Mouse (Mus musculus) hindbrain, embryonic 14.5 days (tissue): ENCODE measurements around the gene Slc25a14. TPM values are rescaled to one million over a fixed set of nuclear protein-coding genes. Genes with fewer than 3 reads are reported as not detected.

Source experiments
- ATAC-seq: fragments of 200-750 bp; cut with Nextera tagmentation; 2 replicates; pipeline ENCODE4 v1.8.0; 2017; ENCODE audit warnings: moderate number of reproducible peaks, mild to moderate bottlenecking, moderate TSS enrichment, moderate library complexity; ENCODE audit not compliant: low FRiP score
- DNase-seq: peaks from one replicate; pipeline ENCODE4 v3.0.0-alpha.2; 2015; ENCODE audit warnings: low spot score
- H3K27ac ChIP-seq: fragments of 300-500 bp; sonication (generic); 2 replicates; pipeline ENCODE4 v1.5.1; 2014; ENCODE audit warnings: mild to moderate bottlenecking, moderate library complexity
- H3K27me3 ChIP-seq: fragments of 300-500 bp; sonication (generic); 2 replicates; pipeline ENCODE4 v1.6.1; 2014; ENCODE audit warnings: mild to moderate bottlenecking, low read length, mixed read lengths; ENCODE audit not compliant: control insufficient read depth, insufficient read depth
- H3K36me3 ChIP-seq: fragments of 300-500 bp; sonication (generic); replicated peaks from 2 replicates; pipeline ENCODE4 v1.6.1; 2014; ENCODE audit not compliant: control insufficient read depth, insufficient read depth
- H3K4me1 ChIP-seq: fragments of 300-500 bp; sonication (generic); replicated peaks from 2 replicates; pipeline ENCODE4 v1.6.1; 2014; ENCODE audit warnings: antibody characterized with exemption, low read length, mixed read lengths; ENCODE audit not compliant: control insufficient read depth, insufficient read depth
- H3K4me2 ChIP-seq: fragments of 300-500 bp; sonication (generic); replicated peaks from 2 replicates; pipeline ENCODE4 v1.6.1; 2014; ENCODE audit warnings: mild to moderate bottlenecking, moderate library complexity
- H3K4me3 ChIP-seq: fragments of 300-500 bp; sonication (generic); replicated peaks from 2 replicates; pipeline ENCODE4 v1.5.1; 2014; ENCODE audit warnings: mild to moderate bottlenecking, low read length
- H3K9ac ChIP-seq: fragments of 300-500 bp; sonication (generic); 2 replicates; pipeline ENCODE4 v1.6.1; 2014
- H3K9me3 ChIP-seq: fragments of 300-500 bp; sonication (generic); 2 replicates; pipeline ENCODE4 v1.6.1; 2016; ENCODE audit warnings: low read length; ENCODE audit not compliant: control insufficient read depth
- WGBS: fragments of 180-500 bp; shearing (Covaris S2); extraction: QIAGEN DNeasy Blood & Tissue Kit; methylation state at CpG from one replicate; pipeline ENCODE4 v1.1.7; 2014; 5-methylcytosine and 5-hydroxymethylcytosine counted together
- polyA plus RNA-seq: library from polyadenylated mRNA; unstranded; fragments of >200 nt; fragmentation: Nextera tagmentation; extraction: Ambion mirVana; gene quantifications from 2 replicates; pipeline ENCODE4 v1.2.1, GENCODE M21; 2014

The Slc25a14 gene
- polyA plus RNA-seq = 40.8 and 44.8 TPM in 2 replicates

DNA sequence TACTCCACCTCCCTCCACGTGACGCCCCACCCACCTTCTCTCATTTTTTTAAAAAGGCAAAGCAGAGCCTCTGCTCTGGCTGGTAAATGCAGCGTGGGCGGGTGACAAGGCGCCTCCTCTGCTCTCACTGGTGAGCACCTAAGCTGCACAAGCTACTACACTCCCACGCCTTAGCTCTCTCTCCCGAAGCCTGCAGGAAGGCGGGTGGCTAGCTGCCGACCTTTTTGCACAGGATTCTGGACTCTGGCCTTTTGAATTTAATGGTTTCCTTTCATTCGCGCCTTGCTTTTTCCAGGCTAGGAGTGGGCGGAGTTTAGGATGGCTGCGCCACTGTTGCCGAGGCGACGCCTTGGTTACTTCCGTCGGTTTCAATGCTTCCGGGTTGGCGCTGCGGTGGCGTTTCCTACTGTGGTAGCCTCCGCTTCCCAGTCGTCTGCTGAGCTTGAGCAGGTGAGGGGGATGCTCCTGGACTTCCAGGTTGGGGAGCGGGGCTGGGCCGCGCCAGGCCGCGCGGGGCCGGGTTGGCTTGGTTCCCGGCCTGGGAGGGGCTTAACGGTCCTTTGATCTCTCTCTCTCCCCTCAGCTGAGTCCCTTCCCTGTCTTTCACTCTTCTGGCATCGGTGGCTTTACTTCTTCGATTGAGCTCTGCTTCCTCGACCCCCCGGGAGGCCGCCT, at the start of gene Slc25a14:
Slc25a14 (plus strand) TSS at position 35 of the 675 bp plus-strand sequence.
- peak within 1 kb of the TSS; percentile 51 for H3K9ac ChIP-seq
- DNase-seq (peak; percentile 87), ATAC-seq (peak; percentile 97)
- H3K27me3 ChIP-seq = no peaks in the 10 kb centered on the region
- H3K36me3 ChIP-seq = no peaks in the 10 kb centered on the region
- peak within 1 kb of the TSS; percentile 83 for H3K27ac ChIP-seq
- peak within 1 kb of the TSS; percentile 46 for H3K4me3 ChIP-seq
- whole genome bisulfite sequencing = 19% methylated on average over 35 of the region's 38 CpGs
- H3K4me2 ChIP-seq = peak within 1 kb of the TSS; percentile 53
- H3K4me1 ChIP-seq = 0 out of 2 replicates have a peak, but pooled peaks cover 4% of the 10 kb centered on the region
- H3K9me3 ChIP-seq = no peaks in the 10 kb centered on the region

GRCm38 (mm10) chrX:48583332-48583731, 39.9 kb upstream of the Slc25a14 start:
- Histone ChIP-seq H3K27me3 (no peaks in the 10 kb centered on the region), H3K4me2 (no peak overlapping the region), H3K4me1 (no peaks in the 10 kb centered on the region), H3K9me3 (no peaks in the 10 kb centered on the region), H3K36me3 (peaks cover 22% of the 10 kb centered on the region), H3K9ac (no peak overlapping the region), H3K4me3 (no peak overlapping the region), H3K27ac (no peak overlapping the region)
- DNase-seq (no peak), ATAC-seq (no peak)

DNA sequence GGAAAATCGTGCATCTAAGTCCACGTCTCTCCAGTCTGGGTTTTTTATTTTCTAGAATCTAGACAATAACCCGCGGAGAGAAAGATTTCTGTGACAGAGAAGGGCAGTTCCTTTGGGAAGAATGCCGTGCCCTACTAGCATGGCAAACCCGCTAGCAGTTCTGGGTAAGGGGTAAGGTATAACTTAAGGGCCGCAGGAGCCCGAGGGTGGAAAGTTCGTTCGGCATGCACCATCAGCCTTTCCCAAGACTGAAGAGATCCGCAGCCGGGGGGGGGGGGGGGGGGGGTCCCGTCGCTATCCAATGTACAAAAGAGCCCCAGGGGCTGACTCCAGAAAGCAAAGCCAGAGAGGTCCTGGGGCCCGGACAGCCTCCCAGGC, 29.5 kb upstream of the Slc25a14 start:
- peak overlapping the region; percentile 55 for H3K4me2 ChIP-seq
- no peaks in the 10 kb centered on the region for H3K9me3 ChIP-seq
- peak overlapping the region; percentile 85 for H3K27ac ChIP-seq
- DNase-seq (no peak), ATAC-seq (peak; percentile 58)
- H3K4me3 ChIP-seq = peak overlapping the region; percentile 64
- 26% methylated on average over 12 of the region's 15 CpGs for WGBS
- H3K27me3 ChIP-seq = no peaks in the 10 kb centered on the region
- H3K9ac ChIP-seq = peak overlapping the region; percentile 79
- peaks cover 24% of the 10 kb centered on the region for H3K36me3 ChIP-seq
- peaks cover 6% of the 10 kb centered on the region; the same call in 1 of the 2 replicates for H3K4me1 ChIP-seq

DNA sequence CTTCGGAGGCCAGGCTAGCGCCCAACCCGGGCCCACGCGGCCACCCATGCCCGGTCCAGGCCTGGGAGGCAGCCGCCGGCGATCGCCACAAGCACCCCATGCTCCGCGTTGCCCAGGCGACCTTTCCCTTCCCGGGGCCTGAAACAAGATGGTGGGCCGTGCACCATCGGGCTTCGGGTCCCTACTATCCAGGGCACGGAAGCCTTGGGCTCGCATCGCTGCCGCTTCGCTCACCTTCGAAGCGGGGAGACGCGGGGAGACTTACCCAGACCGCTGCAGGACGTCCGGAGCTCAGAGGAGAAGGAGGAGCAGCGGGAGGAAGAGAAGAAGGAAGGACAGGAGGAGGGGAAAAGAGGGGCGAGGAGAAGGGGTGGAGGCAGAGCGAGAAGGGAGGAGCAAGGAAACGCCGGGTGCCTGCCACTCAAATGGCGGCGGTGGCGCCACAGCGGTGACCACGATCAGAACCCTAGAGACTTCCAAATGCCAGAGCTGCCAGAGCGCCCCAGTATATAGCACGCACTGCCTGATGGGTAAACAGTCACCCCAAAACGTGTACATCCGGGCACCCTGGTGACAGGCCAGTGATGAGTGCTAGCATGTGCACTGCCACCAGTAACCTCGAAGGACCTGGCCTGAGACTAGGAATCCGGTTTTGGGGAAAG, 29.0 kb upstream of the Slc25a14 start, which contains the start of gene Zfp280c:
Zfp280c (minus strand) TSS at position 406 of the 662 bp plus-strand sequence.
- peak within 1 kb of the TSS; percentile 55 for H3K4me2 ChIP-seq
- H3K27me3 ChIP-seq = no peaks in the 10 kb centered on the region
- H3K4me3 ChIP-seq = peak within 1 kb of the TSS; percentile 64
- peak within 1 kb of the TSS; percentile 79 for H3K9ac ChIP-seq
- H3K9me3 ChIP-seq = no peaks in the 10 kb centered on the region
- ATAC-seq = peak; percentile 90
- H3K36me3 ChIP-seq = peaks cover 19% of the 10 kb centered on the region
- peaks cover 6% of the 10 kb centered on the region; the same call in 1 of the 2 replicates for H3K4me1 ChIP-seq
- peak; percentile 66 for DNase-seq
- 19% methylated on average over 45 of the region's 45 CpGs for WGBS
- peak within 1 kb of the TSS; percentile 85 for H3K27ac ChIP-seq

DNA sequence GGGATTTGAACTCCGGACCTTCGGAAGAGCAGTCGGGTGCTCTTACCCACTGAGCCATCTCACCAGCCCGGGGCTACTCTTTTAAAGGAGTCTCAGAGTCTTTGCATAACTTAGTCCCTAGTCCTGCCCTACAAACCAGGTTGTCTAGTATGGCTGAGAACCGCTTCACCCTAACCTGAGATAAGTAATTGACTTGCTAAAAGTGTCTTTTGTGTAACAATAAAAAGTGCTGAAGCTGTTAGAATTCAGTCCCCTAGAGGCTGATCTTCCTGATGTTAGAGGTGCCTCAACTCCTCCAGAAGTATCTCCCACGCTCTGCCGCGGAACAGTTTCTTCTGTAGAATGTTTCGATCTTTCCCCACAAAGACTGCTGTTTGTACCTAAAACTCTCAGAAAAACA, 27.2 kb upstream of the Slc25a14 start:
- DNase-seq (no peak), ATAC-seq (no peak)
- Histone ChIP-seq H3K36me3 (peaks cover 1% of the 10 kb centered on the region), H3K27me3 (no peaks in the 10 kb centered on the region), H3K4me2 (no peak overlapping the region), H3K9ac (no peak overlapping the region), H3K4me3 (no peak overlapping the region), H3K9me3 (no peaks in the 10 kb centered on the region), H3K4me1 (peaks cover 6% of the 10 kb centered on the region; the same call in 1 of the 2 replicates), H3K27ac (no peak overlapping the region)
- WGBS = 84% methylated on average over 9 of the region's 9 CpGs

GRCm38 (mm10) chrX:48596906-48597305, 26.3 kb upstream of the Slc25a14 start:
- Histone ChIP-seq H3K36me3 (no peaks in the 10 kb centered on the region), H3K27me3 (no peaks in the 10 kb centered on the region), H3K4me2 (no peak overlapping the region), H3K9me3 (no peaks in the 10 kb centered on the region), H3K4me3 (no peak overlapping the region), H3K9ac (no peak overlapping the region), H3K27ac (no peak overlapping the region), H3K4me1 (peaks cover 6% of the 10 kb centered on the region; the same call in 1 of the 2 replicates)
- 89% methylated on average over 5 of the region's 5 CpGs for WGBS
- ATAC-seq = no peak
- no peak for DNase-seq

DNA sequence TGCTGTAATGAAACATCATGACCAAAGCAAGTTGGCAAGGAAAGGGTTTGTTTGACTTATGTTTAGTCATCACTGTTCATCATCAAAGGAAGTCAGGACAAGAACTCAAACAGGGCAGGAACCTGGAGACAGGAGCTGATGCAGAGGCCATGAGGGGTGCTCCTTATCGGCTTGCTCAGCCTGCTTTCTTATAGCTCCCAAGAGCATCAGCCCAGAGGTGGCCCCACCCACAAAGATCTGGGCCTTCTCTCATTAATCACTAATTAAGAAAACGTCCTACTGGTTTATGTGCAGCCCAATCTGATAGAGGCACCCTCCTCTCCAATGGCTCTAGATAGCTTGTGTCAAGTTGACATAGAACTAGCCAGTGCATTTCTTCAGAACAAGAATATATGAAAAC, 18.3 kb upstream of the Slc25a14 start:
- Histone ChIP-seq H3K9ac (no peak overlapping the region), H3K27me3 (no peaks in the 10 kb centered on the region), H3K4me1 (no peaks in the 10 kb centered on the region), H3K4me3 (no peak overlapping the region), H3K27ac (no peak overlapping the region), H3K36me3 (no peaks in the 10 kb centered on the region), H3K4me2 (no peak overlapping the region), H3K9me3 (no peaks in the 10 kb centered on the region)
- ATAC-seq (no peak), DNase-seq (no peak)
- 58% methylated on average over 2 of the region's 2 CpGs for WGBS

DNA sequence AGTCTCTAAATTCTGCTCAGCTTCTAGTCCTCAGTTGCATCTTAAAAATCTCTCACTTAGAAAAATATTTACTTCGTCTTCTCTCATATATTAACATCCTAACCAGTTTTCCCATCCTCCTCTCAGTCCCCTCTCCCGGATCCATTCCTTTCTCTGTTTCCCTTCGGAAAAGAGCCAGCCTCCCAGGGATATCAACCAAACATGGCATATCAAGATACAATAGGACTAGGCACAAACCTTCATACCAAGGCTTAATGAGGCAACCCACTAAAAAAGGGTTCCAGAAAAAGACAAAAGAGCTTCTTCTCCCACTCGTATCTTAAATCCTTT, 199 bp upstream of the Slc25a14 start:
- no peak for ATAC-seq
- 16% methylated on average over 4 of the region's 4 CpGs for WGBS
- Histone ChIP-seq H3K4me3 (peak overlapping the region; percentile 46), H3K9me3 (no peaks in the 10 kb centered on the region), H3K4me2 (peak overlapping the region; percentile 48), H3K36me3 (no peaks in the 10 kb centered on the region), H3K27ac (peak overlapping the region; percentile 83), H3K4me1 (0 out of 2 replicates have a peak, but pooled peaks cover 4% of the 10 kb centered on the region), H3K27me3 (no peaks in the 10 kb centered on the region), H3K9ac (peak overlapping the region; percentile 51)
- DNase-seq = no peak

DNA sequence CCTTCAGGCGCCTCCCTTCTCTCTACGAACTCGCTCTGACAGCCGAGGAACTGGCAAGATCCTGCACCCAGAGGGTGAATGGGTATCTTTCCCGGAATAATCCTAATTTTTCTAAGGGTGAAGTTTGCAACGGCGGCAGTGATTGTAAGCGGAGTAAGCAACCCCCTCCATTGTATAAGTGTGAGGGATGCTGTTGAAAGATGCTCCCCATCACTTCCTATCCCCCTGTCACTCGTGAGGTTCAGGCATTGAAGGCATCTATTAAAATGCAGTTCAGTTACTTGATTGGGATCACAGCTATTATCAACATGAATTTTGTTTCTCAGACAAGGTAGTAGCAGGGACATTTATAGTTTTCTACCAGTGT, 824 bp downstream of the Slc25a14 start:
- Histone ChIP-seq H3K4me3 (peak overlapping the region; percentile 46), H3K36me3 (no peaks in the 10 kb centered on the region), H3K9ac (peak overlapping the region; percentile 51), H3K27me3 (no peaks in the 10 kb centered on the region), H3K4me2 (peak overlapping the region; percentile 53), H3K27ac (peak overlapping the region; percentile 83; the same call in 1 of the 2 replicates), H3K9me3 (no peaks in the 10 kb centered on the region), H3K4me1 (0 out of 2 replicates have a peak, but pooled peaks cover 4% of the 10 kb centered on the region)
- WGBS = 21% methylated on average over 9 of the region's 9 CpGs
- ATAC-seq (peak; percentile 37), DNase-seq (no peak)
